Mouse (Mus musculus): ENCODE measurements around the gene Parp6. TPM values are rescaled to one million over a fixed set of nuclear protein-coding genes. Genes with fewer than 3 reads are reported as not detected.

The Parp6 gene
- polyA plus RNA-seq (2012; rRNA removed): 205 and 235 TPM in 2 replicates

GRCm38 (mm10) chr9:59616622-59617306 is at the start of gene Parp6:
Gene Parp6, plus strand, starts transcription at chr9:59617284.

DNA sequence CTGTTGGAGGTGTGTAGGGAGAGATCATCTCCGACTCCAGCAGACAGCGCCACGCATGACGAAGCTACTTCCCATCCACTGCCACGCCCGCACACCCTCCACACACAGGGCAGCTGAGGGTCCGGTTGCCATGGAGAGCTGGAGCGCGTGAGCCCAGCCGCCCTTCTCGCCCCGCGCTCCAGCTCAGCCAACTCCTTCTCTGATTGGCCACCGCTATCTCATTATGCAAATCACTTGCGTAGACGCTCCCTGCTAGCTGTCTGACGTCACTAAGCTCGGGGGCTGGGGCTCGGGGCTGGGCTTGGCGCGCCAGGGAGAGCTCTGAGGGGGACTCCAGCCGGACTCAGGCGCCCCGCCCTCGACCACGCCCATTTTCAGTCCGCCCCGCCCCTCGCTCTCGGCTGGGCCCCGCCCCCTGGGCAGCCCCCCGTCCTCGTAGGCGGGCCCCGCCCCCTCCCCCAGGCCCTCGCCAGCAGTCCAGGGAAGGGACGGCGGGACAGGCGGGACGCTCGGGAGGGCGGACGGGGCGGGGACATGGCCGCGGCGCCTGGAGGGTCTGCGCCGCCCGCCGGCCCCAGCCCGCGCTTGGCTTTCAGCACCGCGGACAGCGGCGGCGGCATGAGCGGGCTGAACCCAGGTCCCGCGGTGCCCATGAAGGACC is 39.1 kb upstream of the Parp6 start, which contains the start of gene Celf6:
Gene Celf6, plus strand, starts transcription at position 74 of the 661 bp plus-strand sequence.

GRCm38 (mm10) chr9:59655958-59656634 is 39.0 kb downstream of the Parp6 start, which contains the start of gene Pkm:
Gene Pkm, plus strand, starts transcription at chr9:59656368.

DNA sequence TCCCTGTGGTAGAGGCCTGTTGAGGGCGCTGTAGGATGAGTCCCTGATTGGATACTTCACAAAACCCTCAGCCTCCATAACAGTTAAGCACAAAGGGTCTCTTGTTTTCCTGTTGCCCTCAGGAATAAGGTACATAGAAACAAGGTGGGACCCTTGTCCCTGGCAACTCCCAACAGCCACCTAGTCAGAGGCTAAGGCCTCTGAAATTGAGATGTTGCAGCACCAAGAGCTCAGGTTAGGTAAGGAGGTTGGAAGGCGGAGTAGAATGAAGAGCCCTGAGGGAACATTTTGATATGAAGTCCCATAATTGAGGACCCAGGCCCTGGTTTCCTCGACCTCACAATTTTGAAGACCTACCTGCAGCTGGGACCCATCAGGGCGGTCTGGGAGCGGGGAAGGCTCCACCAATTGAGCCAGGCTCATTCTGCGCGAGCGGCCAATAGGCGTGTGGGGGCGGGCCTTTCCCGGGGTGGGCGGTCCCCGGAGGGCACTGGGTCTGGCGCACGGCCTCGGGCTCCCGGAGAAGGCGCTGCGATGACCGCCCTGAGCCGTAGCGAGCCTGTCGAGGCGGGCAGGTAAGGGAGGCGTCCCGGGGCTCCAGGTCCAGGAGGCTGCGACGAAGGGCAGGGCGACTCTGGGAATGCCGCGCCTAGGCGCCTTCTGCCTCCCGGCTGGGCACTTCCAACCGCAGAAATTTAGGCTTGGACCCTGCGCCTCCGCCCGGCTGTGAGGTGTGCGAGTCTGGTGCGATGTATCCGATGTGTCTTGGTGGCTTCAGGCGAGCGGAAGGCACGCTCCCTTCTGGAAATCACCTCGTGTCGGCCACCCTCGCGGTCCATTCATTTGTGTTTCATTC is 62.8 kb downstream of the Parp6 start, which contains the start of gene Gramd2:
Gene Gramd2, plus strand, starts transcription at position 467 of the 856 bp plus-strand sequence.

Other genes with a start within 250 kb of the Parp6 start
- gene Arih1, start 130.7 kb upstream of the Parp6 start, polyA plus RNA-seq (2012; rRNA removed): 58.2 and 63.4 TPM in 2 replicates
- 43.7 and 51.0 TPM in 2 replicates for gene Hexa, start 77.7 kb upstream of the Parp6 start, polyA plus RNA-seq (2012; rRNA removed)
- 0.30 and 0.44 TPM in 2 replicates for gene Tmem202, start 77.4 kb upstream of the Parp6 start, polyA plus RNA-seq (2012; rRNA removed)
- gene Celf6, start 39.4 kb upstream of the Parp6 start, polyA plus RNA-seq (2012; rRNA removed): 18.2 and 20.7 TPM in 2 replicates
- 1,122 and 1,323 TPM in 2 replicates for gene Pkm, start 39.1 kb downstream of the Parp6 start, polyA plus RNA-seq (2012; rRNA removed)
- 6.5 and 8.2 TPM in 2 replicates for gene Gramd2, start 62.9 kb downstream of the Parp6 start, polyA plus RNA-seq (2012; rRNA removed)
- gene Senp8, start 133.4 kb downstream of the Parp6 start, polyA plus RNA-seq (2012; rRNA removed): 5.5 and 6.3 TPM in 2 replicates
- 19.1 and 20.6 TPM in 2 replicates for gene Myo9a, start 133.6 kb downstream of the Parp6 start, polyA plus RNA-seq (2012; rRNA removed)